Mouse (Mus musculus): Measurements from ENCODE around the gene Ube2s.
"Not testable (repeated sequence)": the region's sequence is repeated elsewhere in the genome, so short reads cannot be mapped to it uniquely, and the experiment has no call there.

- not testable (repeated sequence) for TF ChIP-seq POLR2A (IDR thresholded peaks at IDR 0.05; ENCODE audit: insufficient read depth, low read length); CTCF (IDR thresholded peaks at IDR 0.05; ENCODE audit: low read depth, low read length); EP300 (IDR thresholded peaks at IDR 0.05; ENCODE audit: insufficient read depth, low read depth, low read length)
Measured at GRCm38 (mm10) chr7:4793248-4793647, 19.1 kb downstream of the Ube2s start.
